Mouse (Mus musculus): ENCODE data around the gene S100b. TPM values are rescaled to one million over a fixed set of nuclear protein-coding genes. Genes with fewer than 3 reads are reported as not detected.
A peak's percentile ranks its signal among the peaks of the same experiment; 100 is the strongest.

S100b gene
- total and polyA plus RNA-seq, 3 experiments: not detected

DNA sequence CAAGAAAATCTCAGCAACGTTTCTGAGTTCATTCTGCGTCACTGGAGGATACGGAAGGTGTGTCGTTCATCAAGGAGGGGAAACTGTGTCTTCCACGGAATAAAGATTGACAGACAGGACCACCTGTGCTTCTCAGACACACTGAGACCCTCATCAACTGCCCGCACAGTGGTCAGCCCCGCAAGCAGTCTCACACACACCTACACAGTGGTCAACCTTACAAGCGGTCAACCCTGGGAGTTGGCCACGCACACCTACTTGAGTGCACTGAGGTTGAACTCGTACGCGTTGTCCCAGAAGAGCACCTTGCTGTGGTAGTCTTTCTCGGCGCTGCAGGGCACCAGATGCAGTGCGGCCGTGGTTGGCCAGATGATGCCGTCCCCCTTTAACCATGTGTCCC lies 36.6 kb upstream of the S100b start:
- H3K36me3 ChIP-seq (replicated peaks): no peaks in the 10 kb centered on the region

DNA sequence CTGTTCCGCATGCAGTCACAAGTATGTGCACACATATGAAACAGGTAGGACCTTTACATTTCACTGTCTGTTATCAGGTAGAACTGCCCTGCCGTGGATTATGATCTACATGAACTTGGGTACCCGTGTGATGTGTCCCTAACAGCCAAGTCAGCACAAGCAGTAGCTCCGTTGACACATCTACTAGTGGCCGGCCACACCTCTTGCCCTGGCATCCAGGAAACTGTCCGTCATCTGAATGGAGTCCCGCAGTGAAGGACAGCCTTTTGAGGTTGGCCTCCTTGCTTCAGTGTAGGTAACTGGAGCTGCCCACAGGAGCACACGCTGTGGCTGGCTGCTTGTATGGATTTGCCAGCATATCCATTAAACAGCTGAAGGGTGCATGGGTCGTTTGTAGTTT lies 35.4 kb upstream of the S100b start:
- Histone ChIP-seq H3K9me3 (replicated peaks) (peaks cover 7% of the 10 kb centered on the region; the same call in 1 of the 2 replicates), H3K4me1 (ENCODE audit: insufficient read depth, low read depth, low read length) (no peaks in the 10 kb centered on the region), H3K4me3 (ENCODE audit: low read depth, low read length) (no peak overlapping the region), H3K27me3 (ENCODE audit: insufficient read depth, low read length) (peaks cover 2% of the 10 kb centered on the region; the same call in 1 of the 2 replicates), H3K36me3 (replicated peaks) (no peaks in the 10 kb centered on the region)
- no peak for ATAC-seq (ENCODE audit: extremely low read depth, insufficient number of reproducible peaks, low FRiP score, poor library complexity, severe bottlenecking)
- DNase-seq (ENCODE audit: low spot score): no peak
- TF ChIP-seq CTCF (IDR thresholded peaks at IDR 0.05; ENCODE audit: low read depth, low read length): no peak
- TF ChIP-seq POLR2AphosphoS5 (IDR thresholded peaks at IDR 0.05; ENCODE audit: insufficient replicate concordance, low read depth, low read length): no peak
- TF ChIP-seq GATA2 (IDR thresholded peaks at IDR 0.05; ENCODE audit: borderline replicate concordance, low read depth, low read length): no peak
- TF ChIP-seq GATA1 (IDR thresholded peaks at IDR 0.05; ENCODE audit: borderline replicate concordance, low read length): no peak
- no peak for TF ChIP-seq TAL1 (conservative IDR thresholded peaks at IDR 0.05; ENCODE audit: low read depth, low read length)

More for the DNA sequence above, 36.6 kb upstream of the S100b start:
- peak; percentile 50; the same call in 1 of the 2 replicates for TF ChIP-seq POLR2AphosphoS5 (IDR thresholded peaks at IDR 0.05; ENCODE audit: insufficient replicate concordance, low read depth, low read length)
- TF ChIP-seq TAL1 (conservative IDR thresholded peaks at IDR 0.05; ENCODE audit: low read depth, low read length): no peak
- Histone ChIP-seq H3K4me1 (ENCODE audit: insufficient read depth, low read depth, low read length) (no peaks in the 10 kb centered on the region), H3K4me3 (ENCODE audit: low read depth, low read length) (no peak overlapping the region), H3K9me3 (replicated peaks) (peaks cover 7% of the 10 kb centered on the region; the same call in 1 of the 2 replicates), H3K27me3 (ENCODE audit: insufficient read depth, low read length) (peaks cover 2% of the 10 kb centered on the region; the same call in 1 of the 2 replicates)
- DNase-seq (ENCODE audit: low spot score): no peak
- ATAC-seq (ENCODE audit: extremely low read depth, insufficient number of reproducible peaks, low FRiP score, poor library complexity, severe bottlenecking): no peak

DNA sequence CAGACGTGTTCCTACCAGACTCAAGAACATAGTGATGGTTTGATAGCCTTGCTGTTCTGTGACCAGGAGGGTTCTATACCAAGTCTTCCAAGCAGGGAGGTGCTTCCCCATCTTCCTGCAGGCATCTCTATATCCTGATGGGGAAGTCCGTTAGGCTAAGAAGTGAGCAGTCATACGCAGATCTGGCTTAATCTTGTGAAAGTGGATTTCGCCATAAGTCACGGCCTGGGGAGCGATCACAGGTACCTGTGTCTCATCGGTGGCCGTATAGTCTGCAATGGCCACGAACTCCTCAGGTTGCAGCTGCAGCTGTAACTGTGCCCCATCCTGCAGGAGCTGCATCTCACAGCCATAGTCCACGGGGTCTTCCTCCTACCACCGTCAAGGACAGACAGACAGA lies 27.7 kb upstream of the S100b start:
- Histone ChIP-seq H3K9me3 (replicated peaks) (no peaks in the 10 kb centered on the region), H3K36me3 (replicated peaks) (no peaks in the 10 kb centered on the region), H3K27me3 (ENCODE audit: insufficient read depth, low read length) (peaks cover 6% of the 10 kb centered on the region), H3K4me1 (ENCODE audit: insufficient read depth, low read depth, low read length) (no peaks in the 10 kb centered on the region), H3K4me3 (ENCODE audit: low read depth, low read length) (no peak overlapping the region)
- ATAC-seq (ENCODE audit: extremely low read depth, insufficient number of reproducible peaks, low FRiP score, poor library complexity, severe bottlenecking): no peak
- DNase-seq (ENCODE audit: low spot score): no peak
- no peak for TF ChIP-seq TAL1 (conservative IDR thresholded peaks at IDR 0.05; ENCODE audit: low read depth, low read length)
- no peak for TF ChIP-seq GATA2 (IDR thresholded peaks at IDR 0.05; ENCODE audit: borderline replicate concordance, low read depth, low read length)
- TF ChIP-seq GATA1 (IDR thresholded peaks at IDR 0.05; ENCODE audit: borderline replicate concordance, low read length): no peak
- TF ChIP-seq CTCF (IDR thresholded peaks at IDR 0.05; ENCODE audit: low read depth, low read length): no peak
- TF ChIP-seq POLR2AphosphoS5 (IDR thresholded peaks at IDR 0.05; ENCODE audit: insufficient replicate concordance, low read depth, low read length): no peak

DNA sequence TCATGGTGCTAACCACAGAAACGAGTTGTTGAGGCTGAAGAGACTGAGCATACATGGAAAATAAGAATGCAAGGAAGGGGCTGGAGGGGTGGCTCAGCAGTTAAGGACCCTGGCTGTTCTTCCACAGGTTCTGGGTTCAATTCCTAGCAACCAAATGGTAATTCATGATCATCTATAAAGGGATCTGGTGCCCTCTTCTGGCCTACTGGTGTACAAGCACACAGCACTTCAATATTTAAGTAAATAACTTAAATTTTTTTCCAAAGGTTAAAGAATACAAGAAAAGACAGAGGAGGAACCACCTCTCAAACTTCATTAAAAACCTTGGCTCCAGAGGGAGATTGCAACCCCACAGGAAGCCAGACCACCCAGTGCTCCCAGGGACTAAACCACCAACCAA lies 24.0 kb upstream of the S100b start:
- Histone ChIP-seq H3K4me3 (ENCODE audit: low read depth, low read length) (no peak overlapping the region), H3K4me1 (ENCODE audit: insufficient read depth, low read depth, low read length) (no peaks in the 10 kb centered on the region), H3K9me3 (replicated peaks) (no peaks in the 10 kb centered on the region), H3K36me3 (replicated peaks) (no peaks in the 10 kb centered on the region), H3K27me3 (ENCODE audit: insufficient read depth, low read length) (peaks cover 5% of the 10 kb centered on the region)
- no peak for TF ChIP-seq POLR2AphosphoS5 (IDR thresholded peaks at IDR 0.05; ENCODE audit: insufficient replicate concordance, low read depth, low read length)
- TF ChIP-seq TAL1 (conservative IDR thresholded peaks at IDR 0.05; ENCODE audit: low read depth, low read length): no peak
- no peak for TF ChIP-seq GATA2 (IDR thresholded peaks at IDR 0.05; ENCODE audit: borderline replicate concordance, low read depth, low read length)
- TF ChIP-seq CTCF (IDR thresholded peaks at IDR 0.05; ENCODE audit: low read depth, low read length): no peak
- no peak for TF ChIP-seq GATA1 (IDR thresholded peaks at IDR 0.05; ENCODE audit: borderline replicate concordance, low read length)
- ATAC-seq (ENCODE audit: extremely low read depth, insufficient number of reproducible peaks, low FRiP score, poor library complexity, severe bottlenecking): no peak
- no peak for DNase-seq (ENCODE audit: low spot score)

DNA sequence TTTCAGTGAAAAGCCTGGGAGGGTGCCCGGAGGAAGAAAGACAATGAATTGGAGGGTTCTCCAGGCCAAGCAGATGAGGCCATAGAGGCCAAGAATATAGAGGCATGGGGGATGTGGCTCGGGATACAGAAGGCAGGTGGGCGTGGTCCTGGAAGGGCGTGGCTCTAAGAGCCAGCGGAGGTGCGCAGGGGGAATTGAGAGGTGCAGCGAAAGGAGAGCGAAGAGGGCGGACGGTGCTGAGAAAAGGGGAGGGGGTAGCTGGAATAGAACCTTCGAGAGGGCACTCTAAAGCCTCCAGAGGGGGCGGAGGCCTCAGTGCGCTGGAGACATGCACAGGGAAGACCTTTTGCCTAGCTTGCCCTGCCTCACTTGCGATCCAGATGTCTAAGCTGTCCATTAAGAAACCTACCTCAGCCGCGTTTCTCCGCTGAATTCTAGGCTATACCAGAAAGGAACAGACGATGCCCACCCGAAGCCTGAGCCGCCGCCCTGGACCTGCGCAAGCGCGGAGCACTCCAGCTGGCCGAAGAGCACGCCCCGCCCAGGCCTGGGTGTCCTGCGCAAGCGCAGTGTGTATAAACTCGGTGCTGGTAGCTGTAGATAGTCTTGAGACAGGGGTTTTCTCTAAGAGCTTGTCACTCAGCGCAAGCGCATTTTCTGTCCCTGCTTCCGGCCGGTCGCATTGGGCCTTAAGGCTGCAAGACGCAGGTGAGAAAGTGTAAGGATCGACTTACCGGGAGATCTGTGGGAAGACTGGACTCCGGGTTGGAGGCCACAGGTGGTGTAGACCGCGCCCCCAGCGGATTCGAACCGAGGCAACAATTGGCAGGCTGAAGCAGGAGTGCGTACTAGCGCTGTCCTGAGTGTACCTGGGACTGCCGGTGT lies 16.1 kb upstream of the S100b start, which contains the start of gene Prmt2:
Gene Prmt2, minus strand, starts transcription at position 525 of the 885 bp plus-strand sequence.
- Histone ChIP-seq H3K36me3 (replicated peaks) (no peaks in the 10 kb centered on the region), H3K4me1 (ENCODE audit: insufficient read depth, low read depth, low read length) (peaks cover 14% of the 10 kb centered on the region), H3K4me3 (ENCODE audit: low read depth, low read length) (peak within 1 kb of the TSS; percentile 77), H3K27me3 (ENCODE audit: insufficient read depth, low read length) (no peaks in the 10 kb centered on the region), H3K9me3 (replicated peaks) (no peaks in the 10 kb centered on the region)
- TF ChIP-seq GATA2 (IDR thresholded peaks at IDR 0.05; ENCODE audit: borderline replicate concordance, low read depth, low read length) (no peak), TAL1 (conservative IDR thresholded peaks at IDR 0.05; ENCODE audit: low read depth, low read length) (no peak), POLR2AphosphoS5 (IDR thresholded peaks at IDR 0.05; ENCODE audit: insufficient replicate concordance, low read depth, low read length) (no peak), GATA1 (IDR thresholded peaks at IDR 0.05; ENCODE audit: borderline replicate concordance, low read length) (no peak), CTCF (IDR thresholded peaks at IDR 0.05; ENCODE audit: low read depth, low read length) (no peak)
- peak; percentile 90 for ATAC-seq (ENCODE audit: extremely low read depth, insufficient number of reproducible peaks, low FRiP score, poor library complexity, severe bottlenecking)
- DNase-seq (ENCODE audit: low spot score): peak; percentile 90

DNA sequence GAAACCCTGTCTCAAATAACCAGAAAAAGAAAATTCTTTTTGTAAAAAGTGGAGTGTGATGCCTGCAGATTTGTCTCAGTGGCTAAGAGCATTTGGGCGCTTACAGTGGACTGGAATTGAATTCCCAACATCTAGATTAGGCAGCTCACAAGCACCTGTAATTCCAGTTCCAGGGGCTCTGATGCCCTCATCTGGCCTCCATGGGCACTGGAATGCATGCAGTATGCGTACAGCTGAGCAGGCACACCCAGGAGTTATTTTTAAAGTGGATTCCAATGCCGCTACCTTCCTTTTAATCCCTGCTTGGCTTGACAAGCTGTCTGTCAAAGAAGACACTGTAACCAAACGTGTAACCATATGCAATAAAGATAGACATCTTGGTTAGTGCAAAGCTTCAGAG lies 14.3 kb upstream of the S100b start:
- Histone ChIP-seq H3K36me3 (replicated peaks) (no peaks in the 10 kb centered on the region), H3K4me1 (ENCODE audit: insufficient read depth, low read depth, low read length) (peaks cover 14% of the 10 kb centered on the region), H3K9me3 (replicated peaks) (no peaks in the 10 kb centered on the region), H3K27me3 (ENCODE audit: insufficient read depth, low read length) (no peaks in the 10 kb centered on the region; the same call in 1 of the 2 replicates), H3K4me3 (ENCODE audit: low read depth, low read length) (no peak overlapping the region)
- no peak for ATAC-seq (ENCODE audit: extremely low read depth, insufficient number of reproducible peaks, low FRiP score, poor library complexity, severe bottlenecking)
- no peak for DNase-seq (ENCODE audit: low spot score)
- TF ChIP-seq CTCF (IDR thresholded peaks at IDR 0.05; ENCODE audit: low read depth, low read length) (no peak), POLR2AphosphoS5 (IDR thresholded peaks at IDR 0.05; ENCODE audit: insufficient replicate concordance, low read depth, low read length) (no peak), GATA2 (IDR thresholded peaks at IDR 0.05; ENCODE audit: borderline replicate concordance, low read depth, low read length) (no peak), TAL1 (conservative IDR thresholded peaks at IDR 0.05; ENCODE audit: low read depth, low read length) (no peak), GATA1 (IDR thresholded peaks at IDR 0.05; ENCODE audit: borderline replicate concordance, low read length) (no peak)
